Comparison of ENCODE assay signal across 9 mouse cellular contexts in genomic region chr8:47345772-47346103, GRCm38 (mm10).
DNase-seq lines count a peak whose midpoint lies in the region.
"Had no signal": no experiment of that assay in that cellular context is flagged by ENCODE, and none has a peak within 500 bp of the region (broad histone marks: within the 10 kb centered on the region; RNA-seq: fewer than 3 reads in every experiment).

No protein-coding gene starts in this region.

- peak overlapping the region; percentile 44; the same call in 1 of the 2 replicates for H3K27ac ChIP-seq in embryonic facial prominence, embryonic 10.5 days (replicated peaks)

- peaks cover 38% of the 10 kb centered on the region for H3K27me3 ChIP-seq in embryonic facial prominence, embryonic 10.5 days (replicated peaks; ENCODE audit: low read depth, poor library complexity, severe bottlenecking)

- H3K9me3 ChIP-seq in embryonic facial prominence, embryonic 10.5 days = no peaks in the 10 kb centered on the region

- H3K36me3 ChIP-seq in embryonic facial prominence, embryonic 10.5 days (replicated peaks) = no peaks in the 10 kb centered on the region

- no peak overlapping the region for H3K4me3 ChIP-seq in embryonic facial prominence, embryonic 10.5 days

- no peak for DNase-seq in embryonic facial prominence, embryonic 10.5 days (ENCODE audit: low spot score)
- DNase-seq in frontal cortex, postnatal 14 days (ENCODE audit: low spot score in 2 of 2) = peak; percentile 72 to 74
- peak; percentile 56 to 91 for DNase-seq in left cerebral cortex, adult 9 months (ENCODE audit: low spot score in 2 of 2)
- DNase-seq in retina, embryonic 14.5 days (ENCODE audit: low spot score) = peak; percentile 95
- no peak for DNase-seq in ovary, postnatal 10 days (ENCODE audit: low spot score)
- DNase-seq in B cell, adult 2 months = no peak
- DNase-seq in spleen, adult 12 weeks (ENCODE audit: low spot score) = no peak
- DNase-seq in c-Kit-positive CD71-positive TER-119-positive erythroid progenitor cells, embryonic 14.5 days (ENCODE audit: low spot score) = no peak
- DNase-seq: thymus, postnatal 36 days had no signal

- 81% methylated on average over 9 of the region's 9 CpGs for WGBS in embryonic facial prominence, embryonic 10.5 days

- H3K4me1 ChIP-seq in embryonic facial prominence, embryonic 10.5 days = peaks cover 75% of the 10 kb centered on the region

Comparison
In these comparisons a context has a peak if more than half of its experiments do, and no peak if none do; other contexts are left out.
1. DNase-seq: peak in frontal cortex, postnatal 14 days (2 of 2), left cerebral cortex, adult 9 months (2 of 2) and retina, embryonic 14.5 days (single experiment); none in embryonic facial prominence, embryonic 10.5 days (single experiment), ovary, postnatal 10 days (single experiment), B cell, adult 2 months (0 of 2), spleen, adult 12 weeks (single experiment) and c-Kit-positive CD71-positive TER-119-positive erythroid progenitor cells, embryonic 14.5 days (single experiment).